Mouse (Mus musculus) ovary, postnatal 36 days (tissue): ENCODE measurements around the gene Mark4.
A peak's percentile ranks its signal among the peaks of the same experiment; 100 is the strongest.

Experiments used
- DNase-seq: peaks from one replicate; pipeline ENCODE4 v3.0.0; 2022; ENCODE audit warnings: low spot score, mixed read lengths

Mark4 gene

DNA sequence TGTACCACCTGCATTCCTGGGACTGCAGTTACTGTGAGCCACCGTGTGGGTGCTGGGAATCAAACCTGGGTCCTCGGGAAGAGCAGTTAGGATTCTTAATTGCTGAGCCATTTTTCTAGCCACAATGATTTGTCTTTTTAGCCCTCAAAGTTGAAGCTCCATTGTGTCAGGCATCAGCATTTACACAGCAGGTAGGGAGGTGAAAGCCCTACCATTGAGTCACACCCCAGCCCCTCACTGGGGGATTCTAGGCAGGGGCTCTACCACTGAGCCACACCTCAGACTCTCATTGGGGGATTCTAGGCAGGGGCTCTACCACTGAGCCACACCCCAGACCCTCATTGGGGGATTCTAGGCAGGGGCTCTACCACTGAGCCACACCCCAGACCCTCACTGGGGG lies 22.3 kb downstream of the Mark4 start:
- no peak for DNase-seq

GRCm38 (mm10) chr7:19432475-19432874 lies 26.1 kb downstream of the Mark4 start:
- DNase-seq, result no peak

DNA sequence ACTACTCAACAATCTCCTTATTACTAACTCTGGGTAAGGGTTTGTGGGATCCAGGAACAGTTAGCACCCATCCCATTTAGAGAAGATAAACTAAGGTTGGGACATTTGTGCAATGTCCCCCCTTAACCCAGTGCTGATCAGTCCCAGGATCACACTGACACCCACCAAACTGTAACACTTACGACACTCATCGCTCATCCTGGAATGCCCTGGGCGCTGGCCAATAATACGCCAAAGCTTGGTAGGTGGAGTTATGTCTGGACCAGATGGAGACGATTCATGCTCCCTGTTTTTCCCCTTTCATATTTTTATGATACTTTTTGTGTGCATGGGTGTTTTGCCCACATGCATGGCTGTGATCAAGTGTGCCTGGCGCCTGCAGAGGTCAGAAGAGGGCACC lies 28.2 kb downstream of the Mark4 start:
- no peak for DNase-seq

GRCm38 (mm10) chr7:19429726-19430125 lies 28.9 kb downstream of the Mark4 start:
- DNase-seq, result no peak

- no peak for DNase-seq
Observed at GRCm38 (mm10) chr7:19427999-19428650, 30.5 kb downstream of the Mark4 start.

DNA sequence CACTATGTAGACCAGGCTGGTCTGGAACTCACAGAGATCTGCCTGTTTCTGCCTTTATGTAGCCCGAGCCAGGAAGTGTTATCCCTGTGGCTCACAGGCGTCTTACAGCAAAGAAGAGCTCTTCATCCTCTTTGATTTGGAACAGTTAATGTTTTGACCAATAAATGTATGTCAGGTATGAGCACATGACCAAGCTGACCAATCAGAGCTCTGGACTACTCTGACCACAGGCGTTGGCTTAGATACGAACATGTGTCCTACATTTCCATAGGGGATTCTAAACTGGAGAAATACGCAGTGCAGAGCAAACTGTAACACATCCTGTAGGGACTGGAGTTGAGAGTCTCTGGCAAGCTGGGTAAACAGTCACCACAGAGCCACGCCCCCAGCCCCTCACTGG lies 31.7 kb downstream of the Mark4 start:
- DNase-seq, result no peak

GRCm38 (mm10) chr7:19426349-19426748 lies 32.3 kb downstream of the Mark4 start:
- no peak for DNase-seq

DNA sequence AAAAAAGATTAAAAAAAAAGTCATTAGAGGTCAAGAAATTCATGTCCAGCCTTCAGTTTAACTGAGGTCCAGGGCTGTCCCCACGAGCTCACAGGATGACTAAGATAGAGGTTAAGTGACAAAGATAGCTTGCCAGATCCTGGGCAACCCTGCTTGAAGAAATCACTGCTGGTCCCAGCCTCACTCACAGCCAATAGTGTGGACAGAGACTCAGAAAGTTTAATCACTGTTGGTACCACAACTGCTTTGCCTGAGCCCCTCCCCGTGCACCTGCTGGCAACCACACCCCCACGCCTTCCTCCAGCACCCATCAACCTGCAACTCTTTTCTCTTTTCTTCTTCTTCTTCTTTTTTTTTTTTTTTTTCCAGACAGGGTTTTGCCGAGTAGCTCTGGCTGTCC lies 34.6 kb downstream of the Mark4 start:
- DNase-seq, result no peak

- no peak for DNase-seq
Observed at GRCm38 (mm10) chr7:19423083-19423482, 35.5 kb downstream of the Mark4 start.

DNA sequence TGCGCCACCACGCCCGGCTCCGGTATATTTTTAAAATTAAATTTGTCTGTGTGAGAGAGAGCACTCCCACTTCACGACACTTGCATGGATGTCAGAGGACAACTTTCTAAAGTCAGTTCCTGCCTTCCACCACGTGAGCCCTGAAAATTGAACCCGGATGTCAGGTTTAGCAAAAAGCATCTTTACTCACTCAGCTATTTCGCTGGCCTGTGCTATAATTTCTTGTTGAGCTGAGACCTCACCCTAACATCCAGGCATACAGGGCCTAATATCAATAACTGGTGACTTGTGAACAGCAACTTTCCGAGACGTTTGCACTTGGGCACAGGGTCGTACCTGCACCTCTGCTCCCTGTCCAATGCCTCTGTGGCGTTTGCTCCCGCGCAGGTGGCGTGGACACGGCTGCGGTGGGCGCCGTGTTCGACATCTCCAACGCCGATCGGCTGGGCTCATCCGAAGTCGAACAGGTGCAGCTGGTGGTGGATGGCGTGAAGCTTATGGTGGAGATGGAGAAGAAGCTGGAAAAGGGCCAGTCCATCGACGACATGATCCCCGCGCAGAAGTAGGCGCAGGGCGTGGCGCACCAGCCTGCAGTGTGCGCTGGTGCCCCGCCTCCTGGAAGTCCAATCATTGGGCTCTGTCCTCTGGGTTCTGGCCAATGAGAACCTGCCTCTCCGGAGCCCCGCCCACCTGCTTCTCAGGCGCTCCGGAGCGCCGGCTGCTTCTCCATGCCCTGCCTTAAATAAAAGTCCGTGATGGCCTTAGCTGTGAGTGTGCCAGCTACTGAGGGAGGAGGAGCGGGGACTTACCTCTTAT lies 37.6 kb downstream of the Mark4 start:
- DNase-seq, result peak; percentile 85

DNA sequence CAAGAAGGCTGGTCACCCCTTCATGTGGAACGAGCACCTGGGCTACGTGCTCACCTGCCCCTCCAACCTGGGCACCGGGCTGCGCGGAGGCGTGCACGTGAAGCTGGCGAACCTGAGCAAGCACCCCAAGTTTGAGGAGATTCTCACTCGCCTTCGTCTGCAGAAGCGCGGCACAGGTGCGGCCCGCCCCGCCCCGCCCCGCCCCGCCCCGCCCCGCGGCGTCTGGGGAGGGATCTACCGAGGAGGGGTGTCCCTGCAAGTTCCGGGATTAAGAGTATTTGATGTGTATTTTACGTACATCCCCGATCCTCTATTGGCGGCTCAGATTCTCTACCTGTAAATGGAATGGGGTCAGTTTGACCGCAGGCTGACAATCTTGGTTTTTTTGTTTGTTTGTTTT lies 38.5 kb downstream of the Mark4 start:
- DNase-seq, result no peak

DNA sequence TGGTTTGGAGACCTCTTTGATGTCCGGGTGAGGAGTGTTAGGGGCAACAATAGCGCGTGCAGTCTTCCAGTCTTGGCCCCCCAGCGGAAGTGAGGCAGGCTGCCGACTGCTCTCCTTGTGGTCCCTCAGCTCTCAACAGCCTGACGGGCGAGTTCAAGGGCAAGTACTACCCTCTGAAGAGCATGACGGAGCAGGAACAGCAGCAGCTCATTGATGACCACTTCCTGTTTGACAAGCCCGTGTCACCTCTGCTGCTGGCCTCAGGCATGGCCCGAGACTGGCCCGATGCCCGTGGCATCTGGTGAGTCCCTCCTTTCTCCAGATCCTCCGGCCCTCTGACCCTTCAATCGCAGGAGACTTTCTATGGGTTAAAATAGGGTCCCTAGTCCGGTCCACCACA lies 42.0 kb downstream of the Mark4 start:
- DNase-seq, result no peak

DNA sequence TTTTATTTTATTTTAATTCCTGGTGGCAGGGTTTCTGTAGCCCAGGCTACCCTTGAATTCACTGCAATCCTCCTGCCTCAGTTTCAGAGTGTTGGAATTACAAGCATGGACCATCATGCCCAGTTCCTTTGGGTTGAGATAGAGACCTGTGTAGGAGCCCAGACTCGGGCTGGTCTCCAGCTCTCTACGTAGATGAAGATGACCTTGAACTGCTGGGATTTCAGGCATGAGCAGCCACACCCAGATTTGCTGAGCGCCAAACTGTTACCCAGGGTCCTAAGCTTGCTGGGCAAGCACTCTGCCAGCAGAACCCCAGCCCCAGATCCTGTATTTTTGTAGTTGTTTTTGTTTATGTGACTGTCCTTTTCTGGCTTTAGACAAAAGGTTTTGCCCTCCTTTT lies 45.1 kb downstream of the Mark4 start:
- no peak for DNase-seq

- no peak for DNase-seq
Observed at GRCm38 (mm10) chr7:19411783-19412182, 46.8 kb downstream of the Mark4 start.

DNA sequence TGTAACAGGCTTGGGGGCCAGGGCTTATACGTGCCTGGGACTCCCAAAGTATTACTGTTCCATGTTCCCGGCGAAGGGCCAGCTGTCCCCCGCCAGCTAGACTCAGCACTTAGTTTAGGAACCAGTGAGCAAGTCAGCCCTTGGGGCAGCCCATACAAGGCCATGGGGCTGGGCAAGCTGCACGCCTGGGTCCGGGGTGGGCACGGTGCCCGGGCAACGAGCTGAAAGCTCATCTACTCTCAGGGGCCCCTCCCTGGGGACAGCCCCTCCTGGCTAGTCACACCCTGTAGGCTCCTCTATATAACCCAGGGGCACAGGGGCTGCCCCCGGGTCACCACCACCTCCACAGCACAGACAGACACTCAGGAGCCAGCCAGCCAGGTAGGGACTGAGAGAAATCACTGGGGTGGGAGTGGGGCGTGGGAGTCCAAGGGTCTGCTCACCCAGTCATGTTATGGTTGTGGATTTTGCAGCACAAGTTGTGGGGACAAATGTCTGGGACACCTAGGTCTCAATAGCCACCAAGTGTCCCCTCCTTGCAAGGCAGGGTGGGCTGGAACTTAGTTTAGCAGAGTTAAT lies 47.8 kb downstream of the Mark4 start:
- DNase-seq, result peak; percentile 58

- no peak for DNase-seq
Observed at GRCm38 (mm10) chr7:19409753-19410152, 48.9 kb downstream of the Mark4 start.

- DNase-seq, result peak; percentile 77
Observed at GRCm38 (mm10) chr7:19405417-19405816, 53.2 kb downstream of the Mark4 start.

DNA sequence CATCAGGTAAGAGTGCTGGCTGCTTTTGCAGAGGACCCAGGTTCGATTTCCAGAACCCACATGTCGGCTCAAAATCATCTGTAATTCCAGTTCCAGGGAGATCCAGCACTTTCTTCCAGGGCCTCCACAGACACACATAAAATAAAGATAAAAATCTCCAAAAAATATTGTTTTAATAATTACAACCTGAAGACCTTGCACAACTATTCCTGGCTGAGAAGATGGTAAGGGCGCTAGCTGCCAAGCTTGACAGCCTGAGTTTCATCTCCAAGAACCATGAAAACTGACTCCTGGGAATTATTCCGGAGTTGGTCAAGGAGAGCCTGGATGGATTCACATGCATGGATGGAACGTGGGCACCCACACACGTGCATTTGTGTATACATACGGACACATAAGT lies 54.1 kb downstream of the Mark4 start, which contains the start of gene Ckm:
Ckm (plus strand) TSS at position 301 of the 400 bp plus-strand sequence.
- DNase-seq, result no peak

DNA sequence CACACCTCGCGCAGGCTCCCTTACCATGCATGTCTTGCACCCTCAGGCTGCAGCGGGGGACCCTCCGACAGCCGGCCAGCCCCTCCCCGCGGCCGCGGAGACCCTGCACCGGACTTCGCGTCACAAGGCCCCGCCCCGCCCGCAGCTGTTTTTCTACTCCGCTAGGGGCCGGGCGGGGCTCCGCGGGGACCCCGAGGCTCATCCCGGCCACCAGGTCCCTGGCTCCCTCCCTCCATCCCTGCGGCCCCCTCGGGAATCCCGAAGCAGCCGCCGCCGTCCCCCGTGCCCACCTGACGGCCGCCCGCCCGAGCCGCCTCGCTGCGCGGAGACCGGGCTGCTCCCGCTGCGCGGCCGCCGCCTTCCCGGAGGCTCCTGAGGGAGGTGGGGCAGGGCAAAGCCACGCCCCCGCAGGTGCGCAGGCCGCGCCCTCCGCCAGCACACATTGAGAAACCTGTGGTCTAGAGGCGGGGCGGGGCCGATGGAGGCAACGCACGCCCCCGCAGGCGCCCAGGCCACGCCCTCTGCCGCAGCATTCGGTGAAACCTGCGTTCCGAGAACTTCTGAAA lies 54.8 kb downstream of the Mark4 start, which contains the start of gene Klc3:
Klc3 (minus strand) TSS at position 374 of the 566 bp plus-strand sequence.
- peak; percentile 72 for DNase-seq

DNA sequence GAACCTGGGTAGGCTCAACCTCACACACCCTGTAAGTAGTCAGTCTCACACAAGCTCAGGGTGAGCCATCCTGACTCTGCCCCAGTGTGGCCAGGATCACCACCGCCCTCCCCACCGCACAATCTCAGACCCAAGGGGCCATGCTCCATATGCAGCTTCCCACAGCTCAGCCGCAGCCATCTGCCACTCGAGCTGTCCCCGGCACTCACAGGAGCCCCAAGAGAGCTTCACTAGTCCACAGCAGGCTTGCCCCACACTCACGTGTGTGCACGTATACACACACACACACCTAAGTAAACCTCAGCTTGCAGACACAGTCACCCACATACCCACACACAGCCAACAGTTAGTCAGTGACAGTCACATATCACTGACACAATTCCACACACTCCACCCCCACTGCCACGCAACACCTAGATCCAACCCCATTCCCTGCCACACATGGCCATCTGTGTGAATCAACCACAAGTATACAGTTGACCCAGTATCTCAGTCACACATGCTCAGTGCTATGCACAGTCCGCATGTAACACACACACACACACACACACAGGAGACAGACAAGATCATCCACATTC lies 56.0 kb downstream of the Mark4 start:
- no peak for DNase-seq

DNA sequence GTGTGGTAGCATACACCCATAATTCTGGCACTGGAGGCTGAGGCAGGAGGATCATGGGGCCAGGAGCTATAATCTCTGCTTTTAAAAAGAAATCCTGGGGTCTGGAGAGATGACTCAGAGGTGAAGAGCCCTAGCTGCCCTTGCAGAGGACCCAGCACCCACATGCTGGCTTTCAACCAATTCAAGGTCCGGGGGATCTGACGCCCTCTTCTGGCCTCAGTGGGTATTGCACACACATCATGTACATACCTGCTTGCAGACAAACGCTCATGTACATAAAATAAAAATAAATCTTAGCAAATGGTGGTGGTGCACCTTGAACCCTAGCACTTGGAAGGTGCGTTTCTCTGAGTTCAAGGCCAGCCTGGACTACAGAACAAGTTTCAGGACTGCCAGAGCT lies 57.7 kb downstream of the Mark4 start:
- no peak for DNase-seq

GRCm38 (mm10) chr7:19399496-19400280 lies 58.9 kb downstream of the Mark4 start:
- DNase-seq, result peak; percentile 54
